Mouse (Mus musculus): Measurements from ENCODE around the gene Slc15a5.

DNA sequence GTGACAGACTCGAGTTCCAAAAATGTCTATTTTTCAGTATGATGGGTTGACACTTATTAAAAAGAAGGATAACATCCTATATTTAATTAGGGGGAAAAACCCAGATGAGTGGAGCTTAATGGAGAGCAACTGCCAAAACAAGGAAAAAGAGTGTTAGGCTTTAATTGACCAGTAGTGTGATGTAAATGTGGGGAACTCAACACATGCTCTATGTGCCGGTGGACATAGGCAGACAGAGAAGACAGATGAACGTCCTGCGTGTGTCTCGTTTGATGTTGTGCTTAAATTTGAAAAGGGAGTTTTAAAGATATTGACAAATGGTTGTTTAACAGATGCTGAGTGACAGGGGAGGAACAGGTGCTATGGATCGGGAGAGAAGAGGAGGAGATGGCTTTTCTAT lies 72.0 kb downstream of the Slc15a5 start:
- no peak for TF ChIP-seq CTCF (IDR thresholded peaks at IDR 0.05; ENCODE audit: low read depth, low read length)
- no peak for TF ChIP-seq POLR2A (IDR thresholded peaks at IDR 0.05; ENCODE audit: insufficient read depth, low read length)
